Mouse (Mus musculus): ENCODE measurements around the gene Inhbe. TPM values are rescaled to one million over a fixed set of nuclear protein-coding genes. Genes with fewer than 3 reads are reported as not detected.

The Inhbe gene
- polyA plus RNA-seq, 1 experiment from 2014 or later: 0.05 TPM

GRCm38 (mm10) chr10:127332211-127332874 lies 21.9 kb downstream of the Inhbe start:
- peaks cover 20% of the 10 kb centered on the region for H3K27me3 ChIP-seq (ENCODE audit: control insufficient read depth, insufficient read depth, low read length)
- no peaks in the 10 kb centered on the region for H3K9me3 ChIP-seq (ENCODE audit: control insufficient read depth, low read length)
- no peak; the same call in 1 of the 2 replicates for ATAC-seq (replicated peaks; ENCODE audit: low FRiP score)
- H3K4me2 ChIP-seq (ENCODE audit: low read depth, low read length, severe bottlenecking): peak overlapping the region; percentile 47
- H3K36me3 ChIP-seq (ENCODE audit: control insufficient read depth, insufficient read depth, low read length): no peaks in the 10 kb centered on the region
- H3K4me3 ChIP-seq (ENCODE audit: low read depth, low read length): peak overlapping the region; percentile 22
- no peak overlapping the region for H3K27ac ChIP-seq (ENCODE audit: low read depth, low read length)
- no peak for DNase-seq (ENCODE audit: low spot score)
- H3K4me1 ChIP-seq (replicated peaks; ENCODE audit: control insufficient read depth, insufficient read depth, low read length): no peaks in the 10 kb centered on the region
- 23% methylated on average over 31 of the region's 31 CpGs for WGBS
- H3K9ac ChIP-seq (ENCODE audit: low read length): no peak overlapping the region; the same call in 1 of the 2 replicates

GRCm38 (mm10) chr10:127330212-127330611 lies 24.0 kb downstream of the Inhbe start:
- H3K27ac ChIP-seq (ENCODE audit: low read depth, low read length): no peak overlapping the region
- H3K4me3 ChIP-seq (ENCODE audit: low read depth, low read length): no peak overlapping the region
- no peaks in the 10 kb centered on the region for H3K36me3 ChIP-seq (ENCODE audit: control insufficient read depth, insufficient read depth, low read length)

GRCm38 (mm10) chr10:127327461-127328145 lies 26.6 kb downstream of the Inhbe start:
- Histone ChIP-seq H3K27ac (ENCODE audit: low read depth, low read length) (no peak overlapping the region), H3K27me3 (ENCODE audit: control insufficient read depth, insufficient read depth, low read length) (peaks cover 53% of the 10 kb centered on the region), H3K9me3 (ENCODE audit: control insufficient read depth, low read length) (no peaks in the 10 kb centered on the region; the same call in 1 of the 2 replicates), H3K4me2 (ENCODE audit: low read depth, low read length, severe bottlenecking) (no peak overlapping the region), H3K9ac (ENCODE audit: low read length) (no peak overlapping the region), H3K4me1 (replicated peaks; ENCODE audit: control insufficient read depth, insufficient read depth, low read length) (peaks cover 11% of the 10 kb centered on the region), H3K36me3 (ENCODE audit: control insufficient read depth, insufficient read depth, low read length) (no peaks in the 10 kb centered on the region), H3K4me3 (ENCODE audit: low read depth, low read length) (no peak overlapping the region)
- no peak for DNase-seq (ENCODE audit: low spot score)
- 52% methylated on average over 18 of the region's 18 CpGs for WGBS
- ATAC-seq (replicated peaks; ENCODE audit: low FRiP score): no peak

More at GRCm38 (mm10) chr10:127330212-127330611, 24.0 kb downstream of the Inhbe start:
- ATAC-seq (replicated peaks; ENCODE audit: low FRiP score) (no peak), DNase-seq (ENCODE audit: low spot score) (no peak)
- Histone ChIP-seq H3K9me3 (ENCODE audit: control insufficient read depth, low read length) (no peaks in the 10 kb centered on the region; the same call in 1 of the 2 replicates), H3K4me1 (replicated peaks; ENCODE audit: control insufficient read depth, insufficient read depth, low read length) (peaks cover 11% of the 10 kb centered on the region), H3K9ac (ENCODE audit: low read length) (no peak overlapping the region), H3K4me2 (ENCODE audit: low read depth, low read length, severe bottlenecking) (no peak overlapping the region), H3K27me3 (ENCODE audit: control insufficient read depth, insufficient read depth, low read length) (peaks cover 41% of the 10 kb centered on the region)
- WGBS: 84% methylated on average over 7 of the region's 7 CpGs

- Histone ChIP-seq H3K27ac (ENCODE audit: low read depth, low read length) (no peak overlapping the region), H3K4me2 (ENCODE audit: low read depth, low read length, severe bottlenecking) (peak overlapping the region; percentile 57), H3K4me1 (replicated peaks; ENCODE audit: control insufficient read depth, insufficient read depth, low read length) (peaks cover 11% of the 10 kb centered on the region), H3K9ac (ENCODE audit: low read length) (peak overlapping the region; percentile 29), H3K4me3 (ENCODE audit: low read depth, low read length) (peak overlapping the region; percentile 28), H3K36me3 (ENCODE audit: control insufficient read depth, insufficient read depth, low read length) (no peaks in the 10 kb centered on the region), H3K9me3 (ENCODE audit: control insufficient read depth, low read length) (no peaks in the 10 kb centered on the region; the same call in 1 of the 2 replicates), H3K27me3 (ENCODE audit: control insufficient read depth, insufficient read depth, low read length) (peaks cover 53% of the 10 kb centered on the region)
- DNase-seq (ENCODE audit: low spot score): no peak
- 5% methylated on average over 29 of the region's 29 CpGs for WGBS
- no peak for ATAC-seq (replicated peaks; ENCODE audit: low FRiP score)
Observed at GRCm38 (mm10) chr10:127326828-127327227, 27.4 kb downstream of the Inhbe start.

- Histone ChIP-seq H3K9me3 (ENCODE audit: control insufficient read depth, low read length) (no peaks in the 10 kb centered on the region; the same call in 1 of the 2 replicates), H3K4me3 (ENCODE audit: low read depth, low read length) (peak overlapping the region; percentile 28), H3K36me3 (ENCODE audit: control insufficient read depth, insufficient read depth, low read length) (no peaks in the 10 kb centered on the region), H3K4me2 (ENCODE audit: low read depth, low read length, severe bottlenecking) (peak overlapping the region; percentile 57), H3K27ac (ENCODE audit: low read depth, low read length) (no peak overlapping the region), H3K4me1 (replicated peaks; ENCODE audit: control insufficient read depth, insufficient read depth, low read length) (peaks cover 11% of the 10 kb centered on the region), H3K27me3 (ENCODE audit: control insufficient read depth, insufficient read depth, low read length) (peaks cover 53% of the 10 kb centered on the region), H3K9ac (ENCODE audit: low read length) (peak overlapping the region; percentile 29)
- ATAC-seq (replicated peaks; ENCODE audit: low FRiP score) (0 out of 2 replicates have a peak, but pooled peaks have one; percentile 32), DNase-seq (ENCODE audit: low spot score) (peak; percentile 71)
- WGBS: under 1% methylated on average over 54 of the region's 54 CpGs
Observed at GRCm38 (mm10) chr10:127326017-127326801, 28.0 kb downstream of the Inhbe start.

- 0 out of 2 replicates have a peak overlapping the region, but pooled peaks have one; percentile 28 for H3K4me3 ChIP-seq (ENCODE audit: low read depth, low read length)
- H3K27ac ChIP-seq (ENCODE audit: low read depth, low read length): no peak overlapping the region
- DNase-seq (ENCODE audit: low spot score) (no peak), ATAC-seq (replicated peaks; ENCODE audit: low FRiP score) (no peak)
- H3K4me2 ChIP-seq (ENCODE audit: low read depth, low read length, severe bottlenecking): no peak overlapping the region
- peaks cover 53% of the 10 kb centered on the region for H3K27me3 ChIP-seq (ENCODE audit: control insufficient read depth, insufficient read depth, low read length)
- no peaks in the 10 kb centered on the region for H3K36me3 ChIP-seq (ENCODE audit: control insufficient read depth, insufficient read depth, low read length)
- H3K9me3 ChIP-seq (ENCODE audit: control insufficient read depth, low read length): no peaks in the 10 kb centered on the region; the same call in 1 of the 2 replicates
- 25% methylated on average over 14 of the region's 14 CpGs for WGBS
- peak overlapping the region; percentile 29 for H3K9ac ChIP-seq (ENCODE audit: low read length)
- H3K4me1 ChIP-seq (replicated peaks; ENCODE audit: control insufficient read depth, insufficient read depth, low read length): peaks cover 11% of the 10 kb centered on the region
Observed at GRCm38 (mm10) chr10:127325454-127326016, 28.7 kb downstream of the Inhbe start.

- WGBS: 9% methylated on average over 7 of the region's 7 CpGs
- Histone ChIP-seq H3K36me3 (ENCODE audit: control insufficient read depth, insufficient read depth, low read length) (no peaks in the 10 kb centered on the region), H3K27ac (ENCODE audit: low read depth, low read length) (no peak overlapping the region), H3K4me2 (ENCODE audit: low read depth, low read length, severe bottlenecking) (no peak overlapping the region), H3K4me3 (ENCODE audit: low read depth, low read length) (no peak overlapping the region), H3K4me1 (replicated peaks; ENCODE audit: control insufficient read depth, insufficient read depth, low read length) (peaks cover 11% of the 10 kb centered on the region), H3K9ac (ENCODE audit: low read length) (no peak overlapping the region), H3K27me3 (ENCODE audit: control insufficient read depth, insufficient read depth, low read length) (peaks cover 51% of the 10 kb centered on the region), H3K9me3 (ENCODE audit: control insufficient read depth, low read length) (no peaks in the 10 kb centered on the region; the same call in 1 of the 2 replicates)
- DNase-seq (ENCODE audit: low spot score): peak; percentile 70
- ATAC-seq (replicated peaks; ENCODE audit: low FRiP score): no peak
Observed at GRCm38 (mm10) chr10:127324495-127324894, 29.7 kb downstream of the Inhbe start.

All from forebrain, embryonic 11.5 days (tissue).